Mouse (Mus musculus) lung, postnatal 0 days (tissue): ENCODE measurements around the gene Helq. TPM values are rescaled to one million over a fixed set of nuclear protein-coding genes. Genes with fewer than 3 reads are reported as not detected.

ENCODE experiments used
- ATAC-seq: fragments of 200-750 bp; cut with Nextera tagmentation; 2 replicates; pipeline ENCODE4 v1.8.0; 2017; ENCODE audit warnings: moderate library complexity
- DNase-seq: peaks from one replicate; pipeline ENCODE4 v3.0.0-alpha.2; 2016; ENCODE audit warnings: low spot score
- H3K27ac ChIP-seq: fragments of 300-500 bp; sonication (generic); 2 replicates; pipeline ENCODE4 v1.5.1; 2014; ENCODE audit warnings: antibody characterized with exemption, mild to moderate bottlenecking, low read length, mixed read lengths
- H3K27me3 ChIP-seq: fragments of 300-500 bp; sonication (generic); replicated peaks from 2 replicates; pipeline ENCODE4 v1.6.1; 2014; ENCODE audit warnings: low read length, mixed read lengths; ENCODE audit not compliant: insufficient read depth
- H3K36me3 ChIP-seq: fragments of 300-500 bp; sonication (generic); 2 replicates; pipeline ENCODE4 v1.6.1; 2014; ENCODE audit warnings: low read length, mixed read lengths; ENCODE audit not compliant: insufficient read depth
- H3K4me1 ChIP-seq: fragments of 300-500 bp; sonication (generic); 2 replicates; pipeline ENCODE4 v1.6.1; 2014; ENCODE audit warnings: antibody characterized with exemption, low read depth, low read length, mixed read lengths; ENCODE audit not compliant: insufficient read depth
- H3K4me2 ChIP-seq: fragments of 300-500 bp; sonication (generic); replicated peaks from 2 replicates; pipeline ENCODE4 v1.6.1; 2014; ENCODE audit warnings: low read depth, mild to moderate bottlenecking, low read length, moderate library complexity, mixed read lengths
- H3K4me3 ChIP-seq: fragments of 300-500 bp; sonication (generic); 2 replicates; pipeline ENCODE4 v1.5.1; 2014; ENCODE audit warnings: low read depth, low read length
- H3K9ac ChIP-seq: fragments of 300-500 bp; sonication (generic); replicated peaks from 2 replicates; pipeline ENCODE4 v1.6.1; 2014; ENCODE audit warnings: low read depth, mild to moderate bottlenecking
- H3K9me3 ChIP-seq: fragments of 300-500 bp; sonication (generic); 2 replicates; pipeline ENCODE4 v1.6.1; 2016; ENCODE audit warnings: low read length, mixed read lengths
- CTCF ChIP-seq: IDR thresholded peaks from 2 replicates; pipeline ENCODE4 v1.5.1; 2016; ENCODE audit warnings: antibody characterized with exemption, mild to moderate bottlenecking
- EP300 ChIP-seq: IDR thresholded peaks from 2 replicates; pipeline ENCODE4 v1.6.1; 2016; ENCODE audit warnings: antibody characterized with exemption, mild to moderate bottlenecking, control low read depth
- WGBS: fragments of 180-500 bp; shearing (Covaris S2); extraction: QIAGEN DNeasy Blood & Tissue Kit; methylation state at CpG from one replicate; pipeline ENCODE4 v1.1.7; 2014; 5-methylcytosine and 5-hydroxymethylcytosine counted together
- polyA plus RNA-seq: library from polyadenylated mRNA; unstranded; fragments of >200 nt; fragmentation: Nextera tagmentation; extraction: Ambion mirVana; gene quantifications from 2 replicates; pipeline ENCODE4 v1.2.1, GENCODE M21; 2015

Gene Helq
- polyA plus RNA-seq, 1 experiment from 2014 or later, result 6.8 TPM

GRCm38 (mm10) chr5:100837907-100838306, 39.5 kb upstream of the Helq start:
- H3K36me3 ChIP-seq, result no peaks in the 10 kb centered on the region
- WGBS, result 74% methylated on average over 7 of the region's 7 CpGs
- no peak for DNase-seq
- no peaks in the 10 kb centered on the region for H3K27me3 ChIP-seq
- no peak overlapping the region for H3K9ac ChIP-seq
- no peak overlapping the region for H3K4me3 ChIP-seq
- TF ChIP-seq CTCF (no peak), EP300 (no peak)
- no peak overlapping the region for H3K4me2 ChIP-seq
- H3K9me3 ChIP-seq, result no peaks in the 10 kb centered on the region
- H3K4me1 ChIP-seq, result no peaks in the 10 kb centered on the region
- no peak for ATAC-seq
- no peak overlapping the region for H3K27ac ChIP-seq

- no peaks in the 10 kb centered on the region for H3K36me3 ChIP-seq
- H3K27me3 ChIP-seq, result no peaks in the 10 kb centered on the region
- H3K4me3 ChIP-seq, result no peak overlapping the region
- no peaks in the 10 kb centered on the region for H3K4me1 ChIP-seq
- no peak overlapping the region for H3K9ac ChIP-seq
- ATAC-seq (no peak), DNase-seq (peak; percentile 34)
- 29% methylated on average over 9 of the region's 9 CpGs for WGBS
- TF ChIP-seq CTCF, result no peak
- no peak for TF ChIP-seq EP300
- no peaks in the 10 kb centered on the region for H3K9me3 ChIP-seq
- no peak overlapping the region for H3K27ac ChIP-seq
- no peak overlapping the region for H3K4me2 ChIP-seq
Observed at GRCm38 (mm10) chr5:100835862-100836538, 37.6 kb upstream of the Helq start.

- DNase-seq (no peak), ATAC-seq (no peak)
- 76% methylated on average over 2 of the region's 2 CpGs for WGBS
- H3K4me3 ChIP-seq, result no peak overlapping the region
- H3K27me3 ChIP-seq, result no peaks in the 10 kb centered on the region
- TF ChIP-seq CTCF (no peak), EP300 (no peak)
- no peak overlapping the region for H3K4me2 ChIP-seq
- no peak overlapping the region for H3K27ac ChIP-seq
- H3K9ac ChIP-seq, result no peak overlapping the region
- H3K4me1 ChIP-seq, result no peaks in the 10 kb centered on the region
- no peaks in the 10 kb centered on the region for H3K36me3 ChIP-seq
- no peaks in the 10 kb centered on the region for H3K9me3 ChIP-seq
Observed at GRCm38 (mm10) chr5:100833841-100834240, 35.4 kb upstream of the Helq start.

GRCm38 (mm10) chr5:100832680-100833079, 34.3 kb upstream of the Helq start:
- ATAC-seq, result no peak
- no peaks in the 10 kb centered on the region for H3K27me3 ChIP-seq
- no peaks in the 10 kb centered on the region for H3K9me3 ChIP-seq
- no peaks in the 10 kb centered on the region for H3K36me3 ChIP-seq
- no peak for DNase-seq
- H3K4me1 ChIP-seq, result no peaks in the 10 kb centered on the region
- no peak overlapping the region for H3K27ac ChIP-seq
- TF ChIP-seq CTCF (no peak), EP300 (no peak)
- 79% methylated on average over 3 of the region's 3 CpGs for WGBS
- no peak overlapping the region for H3K9ac ChIP-seq
- H3K4me2 ChIP-seq, result no peak overlapping the region
- H3K4me3 ChIP-seq, result no peak overlapping the region

GRCm38 (mm10) chr5:100828701-100829100, 30.3 kb upstream of the Helq start:
- DNase-seq (no peak), ATAC-seq (no peak)
- no peak overlapping the region for H3K4me3 ChIP-seq
- H3K9me3 ChIP-seq, result no peaks in the 10 kb centered on the region
- TF ChIP-seq EP300 (no peak), CTCF (no peak)
- no peaks in the 10 kb centered on the region for H3K36me3 ChIP-seq
- H3K27ac ChIP-seq, result no peak overlapping the region
- WGBS, result 70% methylated on average over 3 of the region's 3 CpGs
- H3K4me2 ChIP-seq, result no peak overlapping the region
- no peaks in the 10 kb centered on the region for H3K4me1 ChIP-seq
- no peaks in the 10 kb centered on the region for H3K27me3 ChIP-seq
- H3K9ac ChIP-seq, result no peak overlapping the region

- H3K4me1 ChIP-seq, result no peaks in the 10 kb centered on the region
- H3K27ac ChIP-seq, result no peak overlapping the region
- no peaks in the 10 kb centered on the region for H3K9me3 ChIP-seq
- H3K27me3 ChIP-seq, result no peaks in the 10 kb centered on the region
- no peak overlapping the region for H3K4me3 ChIP-seq
- 73% methylated on average over 7 of the region's 7 CpGs for WGBS
- no peak overlapping the region for H3K4me2 ChIP-seq
- TF ChIP-seq EP300, result no peak
- no peak for TF ChIP-seq CTCF
- H3K9ac ChIP-seq, result no peak overlapping the region
- DNase-seq (no peak), ATAC-seq (no peak)
- H3K36me3 ChIP-seq, result no peaks in the 10 kb centered on the region
Observed at GRCm38 (mm10) chr5:100826531-100826930, 28.1 kb upstream of the Helq start.

GRCm38 (mm10) chr5:100825975-100826374, 27.6 kb upstream of the Helq start:
- Histone ChIP-seq H3K9me3 (no peaks in the 10 kb centered on the region), H3K36me3 (no peaks in the 10 kb centered on the region), H3K9ac (no peak overlapping the region), H3K4me2 (no peak overlapping the region), H3K4me1 (no peaks in the 10 kb centered on the region), H3K27me3 (no peaks in the 10 kb centered on the region), H3K27ac (no peak overlapping the region), H3K4me3 (no peak overlapping the region)
- ATAC-seq (no peak), DNase-seq (peak; percentile 26)
- 15% methylated on average over 2 of the region's 2 CpGs for WGBS
- no peak for TF ChIP-seq EP300
- TF ChIP-seq CTCF, result peak; percentile 58
